Mouse (Mus musculus) testis, adult 10 weeks (tissue): ENCODE measurements around the gene Setd5. TPM values are rescaled to one million over a fixed set of nuclear protein-coding genes. Genes with fewer than 3 reads are reported as not detected.

Source experiments
- polyA plus RNA-seq: library from polyadenylated mRNA; stranded (reverse); fragments of 350-450 nt; fragmentation: Illumina TruSeq; extraction: RNeasy Lipid Tissue Mini Kit (QIAGEN cat#74804); gene quantifications from one replicate; pipeline ENCODE4 v1.2.3, GENCODE M21; 2014; ENCODE audit warnings: low read depth, low replicate concordance

Gene Setd5
- polyA plus RNA-seq = 73.8 TPM

DNA sequence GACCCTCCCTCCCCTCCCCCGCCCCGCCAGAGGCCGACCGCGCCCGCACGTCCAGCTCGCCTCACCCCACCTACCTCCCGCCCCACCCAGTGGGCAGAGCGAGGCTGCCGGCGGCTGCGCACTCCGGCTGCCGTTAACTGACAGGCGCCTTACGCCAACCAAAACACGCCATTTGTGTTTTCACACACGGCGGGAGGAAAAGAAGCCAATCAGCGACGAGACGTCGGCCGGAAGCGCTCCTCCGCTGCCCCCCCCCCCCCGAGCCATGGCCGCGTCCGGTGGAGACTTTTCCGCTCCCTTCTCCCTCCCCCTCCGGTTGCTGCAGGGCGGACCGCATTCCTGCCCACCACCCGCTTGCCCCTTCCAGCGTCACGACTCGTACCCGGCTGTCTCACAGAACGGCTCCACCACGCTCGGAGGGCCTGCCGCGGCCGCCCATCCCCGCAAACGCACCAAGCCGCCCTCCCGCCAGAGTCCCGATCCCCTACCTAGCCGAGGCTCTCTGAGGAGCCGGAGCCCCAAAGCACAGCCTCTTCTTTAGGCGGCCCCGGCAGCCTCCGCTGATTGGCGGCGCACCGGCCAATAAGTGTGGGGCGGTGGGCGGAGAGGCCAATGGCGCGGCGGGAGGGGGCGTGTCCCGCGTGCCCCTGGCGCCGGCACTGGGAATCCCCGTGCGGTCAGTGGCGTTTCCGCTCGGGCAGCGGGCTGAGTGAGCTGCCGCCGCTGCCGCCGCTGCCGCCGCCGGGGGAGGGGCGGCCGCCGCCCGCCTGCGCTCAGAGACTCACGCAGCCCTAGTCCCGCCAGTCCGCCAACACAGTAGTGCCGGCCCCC lies at the start of gene Setd5:
Gene Setd5, plus strand, starts transcription at position 680 of the 831 bp plus-strand sequence.

DNA sequence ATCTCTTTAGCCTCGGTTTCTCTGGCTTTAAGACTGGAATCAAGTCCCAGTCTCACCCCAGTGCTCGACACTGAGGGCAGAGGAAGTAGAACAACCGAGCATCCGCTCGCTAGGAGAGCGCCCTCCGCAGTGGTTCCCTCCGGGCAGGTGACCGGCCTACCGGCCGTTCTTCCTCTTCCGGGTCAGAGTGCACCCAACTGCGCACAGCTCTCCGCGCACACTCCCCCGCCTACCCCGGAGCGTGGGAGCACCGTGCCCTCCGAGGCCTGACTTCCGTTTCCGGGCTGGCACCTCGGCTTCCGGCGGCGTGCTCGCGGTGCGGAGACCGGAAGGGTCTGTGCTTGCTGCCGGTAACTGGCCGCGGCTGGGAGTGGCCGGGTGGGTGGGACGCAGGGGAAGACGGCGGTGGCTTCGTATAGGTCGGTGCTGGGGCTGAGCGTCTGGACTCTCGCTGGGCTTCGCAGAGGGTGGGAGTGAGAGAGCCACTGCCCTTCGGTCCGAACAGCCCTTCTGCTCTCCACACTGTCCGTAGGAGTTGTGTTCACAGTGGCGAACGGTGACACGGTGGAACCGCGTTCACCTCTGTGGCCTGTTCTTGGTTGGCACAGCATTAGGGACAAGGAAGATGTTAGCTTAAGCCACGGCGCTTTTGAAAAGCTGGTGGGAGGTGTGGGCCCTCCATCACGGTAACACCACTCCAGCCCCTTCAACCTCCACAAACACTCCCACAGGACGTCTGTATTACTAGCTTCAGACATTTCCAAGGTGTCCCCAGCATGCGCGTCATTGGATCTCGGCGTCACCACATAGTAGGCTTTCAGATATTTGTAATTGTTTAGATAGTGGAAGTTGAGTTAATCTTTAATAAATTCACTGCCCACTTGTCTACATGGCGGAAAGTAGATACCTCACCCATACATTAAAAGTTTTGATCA lies 30.9 kb upstream of the Setd5 start, which contains the start of gene Thumpd3:
Gene Thumpd3, plus strand, starts transcription at position 185 of the 935 bp plus-strand sequence.

DNA sequence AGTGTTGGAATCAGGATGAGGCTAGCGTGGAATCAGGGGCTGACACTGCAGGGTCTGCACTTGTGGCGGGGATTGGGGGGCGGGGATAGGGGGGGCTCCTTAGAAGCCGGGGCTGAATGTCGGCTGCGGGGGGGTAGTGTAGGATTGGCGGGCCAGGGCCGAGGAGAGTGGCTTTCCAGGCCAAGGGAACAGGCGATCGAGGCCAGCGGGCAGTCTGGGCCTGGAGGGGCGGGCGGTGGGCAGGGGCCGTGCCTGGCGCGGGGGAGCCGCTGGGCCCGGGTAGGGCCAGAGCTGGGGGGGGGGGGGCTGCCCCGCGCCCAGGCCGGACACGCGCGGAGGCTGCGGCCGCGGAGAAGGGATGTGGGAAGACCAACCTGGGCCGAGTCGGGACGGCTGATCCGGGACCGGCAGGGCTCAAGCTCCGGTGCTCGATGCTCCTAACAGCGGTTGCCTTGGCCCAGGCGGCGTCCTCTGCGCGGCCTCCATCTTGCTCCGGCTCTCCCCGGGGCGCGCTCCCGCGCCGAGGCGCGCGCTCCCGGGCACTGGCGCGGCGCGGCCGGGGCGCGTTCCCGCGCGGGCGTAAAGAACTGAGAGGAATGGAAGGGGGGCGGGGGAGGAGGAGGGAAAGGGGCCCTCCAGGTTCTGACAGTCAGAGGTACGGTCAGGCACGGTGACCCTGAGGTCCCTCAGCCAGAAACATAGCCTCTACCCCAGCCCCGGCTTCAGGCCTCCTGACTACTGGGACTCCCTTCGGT lies 117.9 kb downstream of the Setd5 start, which contains the start of gene Lhfpl4:
Gene Lhfpl4, minus strand, starts transcription at position 544 of the 755 bp plus-strand sequence.

Other genes starting within 250 kb of the Setd5 start
- gene Srgap3, start 130.1 kb upstream of the Setd5 start, polyA plus RNA-seq = 9.6 TPM
- 298 TPM for gene Thumpd3, start 31.1 kb upstream of the Setd5 start, polyA plus RNA-seq
- 0.13 TPM for gene Lhfpl4, start 118.0 kb downstream of the Setd5 start, polyA plus RNA-seq
- 15.5 TPM for gene Mtmr14, start 160.5 kb downstream of the Setd5 start, polyA plus RNA-seq
- gene Cpne9, start 204.9 kb downstream of the Setd5 start, polyA plus RNA-seq = not detected
- gene Brpf1, start 229.8 kb downstream of the Setd5 start, polyA plus RNA-seq = 3.9 TPM
- gene Ogg1, start 249.6 kb downstream of the Setd5 start, polyA plus RNA-seq = 3.3 TPM